Mouse (Mus musculus) MEL (cell line): ENCODE data around the gene Cyfip2.

ENCODE experiments used
- CHD1 ChIP-seq: IDR thresholded peaks from 2 replicates; pipeline ENCODE4 v1.6.1; 2012; ENCODE audit warnings: low read depth, mild to moderate bottlenecking, inconsistent platforms, low read length, improper control_type of control experiment
- CHD2 ChIP-seq: IDR thresholded peaks from 2 replicates; pipeline ENCODE4 v1.6.1; 2011; ENCODE audit warnings: low read length, improper control_type of control experiment
- CTCF ChIP-seq, 3 experiments: IDR thresholded peaks in 2 of 3; conservative IDR thresholded peaks in 1 of 3; 2 replicates each; pipeline ENCODE4 v1.5.1; 2011 to 2012; ENCODE audit warnings: low read length in 3 of 3, low read depth in 2 of 3, mild to moderate bottlenecking in 2 of 3, improper control_type of control experiment in 1 of 3, inconsistent platforms in 1 of 3, mixed read lengths in 1 of 3, moderate library complexity in 1 of 3; ENCODE audit not compliant: control insufficient read depth in 1 of 3, insufficient read depth in 1 of 3, poor library complexity in 1 of 3, severe bottlenecking in 1 of 3
- EP300 ChIP-seq, 2 experiments: IDR thresholded peaks; 2 replicates each; pipeline ENCODE4 v1.6.1; 2011; ENCODE audit warnings: improper control_type of control experiment in 2 of 2, low read length in 2 of 2, low read depth in 1 of 2, mild to moderate bottlenecking in 1 of 2
- GABPA ChIP-seq: IDR thresholded peaks from 2 replicates; pipeline ENCODE4 v1.6.1; 2012; ENCODE audit warnings: low read depth, mild to moderate bottlenecking, inconsistent platforms, low read length, improper control_type of control experiment, moderate library complexity
- GATA1 ChIP-seq: IDR thresholded peaks from 2 replicates; pipeline ENCODE4 v1.6.1; 2011; ENCODE audit warnings: low read depth, low read length, improper control_type of control experiment
- HCFC1 ChIP-seq: IDR thresholded peaks from 2 replicates; pipeline ENCODE4 v1.6.1; 2012; ENCODE audit warnings: low read depth, mild to moderate bottlenecking, inconsistent platforms, low read length, improper control_type of control experiment, moderate library complexity
- MAX ChIP-seq: IDR thresholded peaks from 2 replicates; pipeline ENCODE4 v1.6.1; 2011; ENCODE audit warnings: low read length, improper control_type of control experiment
- MXI1 ChIP-seq: IDR thresholded peaks from 2 replicates; pipeline ENCODE4 v1.6.1; 2011; ENCODE audit warnings: mild to moderate bottlenecking, low read depth, low read length, improper control_type of control experiment
- MYC ChIP-seq: IDR thresholded peaks from 2 replicates; pipeline ENCODE4 v1.6.1; 2011; ENCODE audit warnings: low read depth, mild to moderate bottlenecking, low read length, improper control_type of control experiment, moderate library complexity
- POLR2A ChIP-seq, 2 experiments: IDR thresholded peaks; 2 replicates each; pipeline ENCODE4 v1.6.1; 2011 to 2012; ENCODE audit warnings: low read length in 2 of 2, mild to moderate bottlenecking in 2 of 2, control low read depth in 1 of 2, improper control_type of control experiment in 1 of 2, low read depth in 1 of 2, moderate library complexity in 1 of 2; ENCODE audit not compliant: control insufficient read depth in 1 of 2, insufficient read depth in 1 of 2, poor library complexity in 1 of 2
- USF1 ChIP-seq: IDR thresholded peaks from 2 replicates; pipeline ENCODE4 v1.6.1; 2014; ENCODE audit warnings: low read depth, mild to moderate bottlenecking, inconsistent platforms, low read length, improper control_type of control experiment, moderate library complexity
- ZKSCAN1 ChIP-seq: IDR thresholded peaks from 2 replicates; pipeline ENCODE4 v1.6.1; 2012; ENCODE audit warnings: low read depth, mild to moderate bottlenecking, inconsistent platforms, low read length, improper control_type of control experiment, moderate library complexity

GRCm38 (mm10) chr11:46245926-46246325 lies 66.7 kb downstream of the Cyfip2 start:
- TF ChIP-seq ZKSCAN1 (no peak), EP300 (IDR thresholded peaks at IDR 0.05; ENCODE audit: low read depth in 1 of 2, low read length in 2 of 2) (no peak), CHD2 (no peak), CTCF (IDR thresholded peaks at IDR 0.05 in 2 of 3, conservative IDR thresholded peaks at IDR 0.05 in 1 of 3; ENCODE audit: control insufficient read depth in 1 of 3, insufficient read depth in 1 of 3, low read depth in 2 of 3, low read length in 3 of 3, poor library complexity in 1 of 3, severe bottlenecking in 1 of 3) (no peak), POLR2A (IDR thresholded peaks at IDR 0.05; ENCODE audit: control insufficient read depth in 1 of 2, insufficient read depth in 1 of 2, low read depth in 1 of 2, low read length in 2 of 2, poor library complexity in 1 of 2) (no peak), GATA1 (no peak), MYC (no peak), GABPA (no peak), HCFC1 (no peak), MAX (no peak), MXI1 (no peak), USF1 (no peak), CHD1 (no peak)
